In genomic region chr2:101592886-101593285, GRCm38 (mm10) we compare ENCODE assay signal across 14 mouse cellular contexts. TPM values are rescaled to one million over a fixed set of nuclear protein-coding genes. Genes with fewer than 3 reads are reported as not detected.
DNase-seq lines count a peak whose midpoint lies in the region; ATAC-seq and TF ChIP-seq lines count a peak whose summit lies in the region.
"Had no signal": no experiment of that assay in that cellular context is flagged by ENCODE, and none has a peak within 500 bp of the region (broad histone marks: within the 10 kb centered on the region; RNA-seq: fewer than 3 reads in every experiment).

No protein-coding gene starts in this region.

- no peak overlapping the region for H3K4me3 ChIP-seq in forebrain, embryonic 10.5 days
- no peak overlapping the region for H3K4me3 ChIP-seq in hindbrain, embryonic 13.5 days
- no peak overlapping the region for H3K4me3 ChIP-seq in midbrain, embryonic 14.5 days (replicated peaks; ENCODE audit: low read depth, low read length)
- H3K4me3 ChIP-seq: embryonic facial prominence, embryonic 15.5 days; heart, adult 2 months had no signal

- TF ChIP-seq CTCF in Patski (IDR thresholded peaks at IDR 0.05) = no peak

- H3K4me1 ChIP-seq in forebrain, embryonic 10.5 days = peaks cover 41% of the 10 kb centered on the region
- peaks cover 32% of the 10 kb centered on the region for H3K4me1 ChIP-seq in hindbrain, embryonic 13.5 days (replicated peaks)
- H3K4me1 ChIP-seq in midbrain, embryonic 14.5 days (ENCODE audit: control insufficient read depth, insufficient read depth, low read length) = peaks cover 31% of the 10 kb centered on the region

- CTCF ChIA-PET in Patski (lab: Charles Lee) = interaction anchor here (0.8 to 1.7 kb wide), 3 partner anchors 12 to 120 kb away, joined by 3 to 4 read pairs (median 4); no protein-coding TSS in a partner anchor

- in situ Hi-C loops in Patski (cut with MboI; ENCODE audit: low pct_unique_long_range_greater_than_20kb) = no loop called here

- no peaks in the 10 kb centered on the region for H3K36me3 ChIP-seq in forebrain, embryonic 10.5 days (replicated peaks)
- no peaks in the 10 kb centered on the region for H3K36me3 ChIP-seq in hindbrain, embryonic 13.5 days
- H3K36me3 ChIP-seq in midbrain, embryonic 14.5 days (ENCODE audit: control insufficient read depth, insufficient read depth, low read length) = no peaks in the 10 kb centered on the region
- H3K36me3 ChIP-seq: embryonic facial prominence, embryonic 15.5 days had no signal

- H3K9ac ChIP-seq in hindbrain, embryonic 13.5 days = no peak overlapping the region
- H3K9ac ChIP-seq in midbrain, embryonic 14.5 days (replicated peaks; ENCODE audit: low read length) = no peak overlapping the region
- H3K9ac ChIP-seq: embryonic facial prominence, embryonic 15.5 days had no signal

- H3K27me3 ChIP-seq in Patski = no peaks in the 10 kb centered on the region
- H3K27me3 ChIP-seq in forebrain, embryonic 10.5 days (ENCODE audit: poor library complexity, severe bottlenecking) = no peaks in the 10 kb centered on the region
- no peaks in the 10 kb centered on the region for H3K27me3 ChIP-seq in hindbrain, embryonic 13.5 days
- H3K27me3 ChIP-seq in midbrain, embryonic 14.5 days (ENCODE audit: control insufficient read depth, insufficient read depth, low read length) = no peaks in the 10 kb centered on the region
- H3K27me3 ChIP-seq: embryonic facial prominence, embryonic 15.5 days had no signal

- H3K9me3 ChIP-seq in forebrain, embryonic 10.5 days = no peaks in the 10 kb centered on the region; the same call in 1 of the 2 replicates
- no peaks in the 10 kb centered on the region for H3K9me3 ChIP-seq in hindbrain, embryonic 13.5 days
- no peaks in the 10 kb centered on the region for H3K9me3 ChIP-seq in midbrain, embryonic 14.5 days (ENCODE audit: control insufficient read depth, low read length)
- H3K9me3 ChIP-seq: embryonic facial prominence, embryonic 15.5 days had no signal

- 43% methylated on average over 8 of the region's 8 CpGs for WGBS in forebrain, embryonic 10.5 days
- WGBS in hindbrain, embryonic 13.5 days = 49% methylated on average over 8 of the region's 8 CpGs
- 30% methylated on average over 8 of the region's 8 CpGs for WGBS in midbrain, embryonic 14.5 days

- POLR2A ChIA-PET in Patski (lab: Charles Lee) = no interaction called here

- H3K4me2 ChIP-seq in hindbrain, embryonic 13.5 days = no peak overlapping the region
- H3K4me2 ChIP-seq in midbrain, embryonic 14.5 days (ENCODE audit: low read length) = no peak overlapping the region
- H3K4me2 ChIP-seq: embryonic facial prominence, embryonic 15.5 days had no signal

- no peak for DNase-seq in Patski (ENCODE audit: low read depth, low spot score)
- DNase-seq in forebrain, embryonic 10.5 days (ENCODE audit: extremely low spot score, low spot score) = peak; percentile 35
- peak; percentile 43 for DNase-seq in midbrain, embryonic 14.5 days
- DNase-seq in adrenal gland, adult 8-10 months = no peak
- DNase-seq in lung, postnatal 36 days = no peak
- no peak for DNase-seq in retina, postnatal 1 day
- DNase-seq: adrenal gland, adult 2 months; heart, adult 2 months; heart, postnatal 10 days had no signal

- peak overlapping the region; percentile 83 for H3K27ac ChIP-seq in forebrain, embryonic 10.5 days
- H3K27ac ChIP-seq in hindbrain, embryonic 13.5 days = 0 out of 2 replicates have a peak overlapping the region, but pooled peaks have one; percentile 73
- peak overlapping the region; percentile 79 for H3K27ac ChIP-seq in midbrain, embryonic 14.5 days (replicated peaks; ENCODE audit: low read depth, low read length)
- H3K27ac ChIP-seq: embryonic facial prominence, embryonic 15.5 days; heart, adult 2 months had no signal

- peak; percentile 40 for ATAC-seq in Patski
- ATAC-seq in hindbrain, embryonic 13.5 days (ENCODE audit: low FRiP score) = peak; percentile 44; the same call in 1 of the 2 replicates
- ATAC-seq in midbrain, embryonic 14.5 days (ENCODE audit: low FRiP score, low TSS enrichment) = peak; percentile 63; the same call in 1 of the 2 replicates
- ATAC-seq: intestine, postnatal 0 days had no signal

RNA-seq across cellular contexts. Expression of gene Rag2, which starts 31.6 kb away (rescaled TPM):
- not detected for polyA plus RNA-seq in Patski (2021)
- not detected in 2 replicates for polyA plus RNA-seq in forebrain, embryonic 10.5 days (2016; fragmentation: Nextera tagmentation; extraction: Ambion mirVana)
- polyA plus RNA-seq in hindbrain, embryonic 13.5 days (2015; fragmentation: Nextera tagmentation; extraction: Ambion mirVana) = 0.14 TPM in 1 of 2 replicates, not detected in the other
- not detected in 2 replicates for polyA plus RNA-seq in midbrain, embryonic 14.5 days (2014; fragmentation: Nextera tagmentation; extraction: Ambion mirVana)
- not detected for total RNA-seq in adrenal gland, adult 8-10 months (2022)
- total RNA-seq: adrenal gland, adult 2 months; heart, adult 2 months; left cerebral cortex, postnatal 4 days; neutrophil, adult 5-6 weeks had no signal
- polyA plus RNA-seq: adrenal gland, adult 2 months; heart, adult 2 months; intestine, postnatal 0 days had no signal

RNA-seq across cellular contexts. Expression of gene Rag1, which starts 56.4 kb away (rescaled TPM):
- polyA plus RNA-seq in Patski (2021) = not detected
- not detected in 2 replicates for polyA plus RNA-seq in forebrain, embryonic 10.5 days (2016; fragmentation: Nextera tagmentation; extraction: Ambion mirVana)
- polyA plus RNA-seq in hindbrain, embryonic 13.5 days (2015; fragmentation: Nextera tagmentation; extraction: Ambion mirVana) = 0.09 TPM in 2 replicates
- polyA plus RNA-seq in midbrain, embryonic 14.5 days (2014; fragmentation: Nextera tagmentation; extraction: Ambion mirVana) = 0.19 and 0.20 TPM in 2 replicates
- under 1 TPM in 2 of 4 experiments, not detected in 2; 0.03 to 0.07 TPM for total RNA-seq in adrenal gland, adult 8-10 months (2022)
- polyA plus RNA-seq: adrenal gland, adult 2 months; intestine, postnatal 0 days had no signal

RNA-seq across cellular contexts. Expression of gene B230118H07Rik, which starts 56.4 kb away (rescaled TPM):
- 42.7 TPM for polyA plus RNA-seq in Patski (2021)
- polyA plus RNA-seq in forebrain, embryonic 10.5 days (2016; fragmentation: Nextera tagmentation; extraction: Ambion mirVana) = 61.3 and 65.8 TPM in 2 replicates
- polyA plus RNA-seq in hindbrain, embryonic 13.5 days (2015; fragmentation: Nextera tagmentation; extraction: Ambion mirVana) = 59.8 and 62.5 TPM in 2 replicates
- 46.0 and 49.4 TPM in 2 replicates for polyA plus RNA-seq in midbrain, embryonic 14.5 days (2014; fragmentation: Nextera tagmentation; extraction: Ambion mirVana)
- total RNA-seq in adrenal gland, adult 8-10 months (2022) = 10 to 100 TPM; 27.3 to 55.4 (median 32.3) TPM

Comparison
In these comparisons a context has a peak if more than half of its experiments do, and no peak if none do; other contexts are left out.
1. DNase-seq: peak in forebrain, embryonic 10.5 days (single experiment) and midbrain, embryonic 14.5 days (single experiment); none in Patski (single experiment), adrenal gland, adult 8-10 months (single experiment), lung, postnatal 36 days (single experiment) and retina, postnatal 1 day (single experiment).
2. Peak in every context shown above with its lines, with median percentiles within 50 percentile points of each other: ATAC-seq and H3K27ac ChIP-seq.